Mouse (Mus musculus) erythroblast, embryonic 14.5 days (primary cell): ENCODE measurements around the gene Kpna6.

Experiments
- GATA1 ChIP-seq: IDR thresholded peaks from 2 replicates; pipeline ENCODE4 v1.6.1; 2012; ENCODE audit warnings: low read length, inconsistent platforms, mixed read lengths
- TAL1 ChIP-seq: IDR thresholded peaks from 3 replicates; pipeline ENCODE4 v1.6.1; 2012; ENCODE audit warnings: low read length, inconsistent platforms, mixed read lengths

DNA sequence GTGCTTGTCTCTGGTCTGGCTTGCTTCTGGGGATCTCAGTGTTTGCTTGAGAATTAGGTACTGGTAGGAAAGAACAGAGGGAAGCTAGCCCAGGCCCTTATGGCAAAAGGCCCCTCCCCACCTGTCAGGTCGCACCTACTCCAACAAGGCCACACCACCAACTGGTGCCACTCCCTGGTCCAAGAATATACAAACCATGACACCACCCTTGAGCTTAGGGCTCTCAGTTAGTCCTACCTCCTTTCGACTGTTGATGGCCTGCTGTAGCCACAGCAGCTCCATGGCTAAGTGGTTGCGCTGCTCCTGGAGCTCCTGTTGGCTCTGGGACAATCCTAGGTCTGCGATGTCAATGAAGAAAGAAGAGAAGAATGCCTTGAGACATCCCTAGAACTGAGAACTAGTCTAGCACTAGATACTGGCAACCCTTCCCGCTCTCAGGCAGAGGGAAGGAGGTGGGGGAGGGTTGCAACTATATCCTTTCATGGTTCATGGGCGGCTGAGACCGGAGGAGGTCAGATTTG is 55.4 kb downstream of the Kpna6 start:
- no peak for TF ChIP-seq GATA1
- TF ChIP-seq TAL1, result no peak
